Mouse (Mus musculus): ENCODE measurements around the gene Sohlh1.
"Not testable (repeated sequence)": the region's sequence is repeated elsewhere in the genome, so short reads cannot be mapped to it uniquely, and the experiment has no call there.

The Sohlh1 gene

GRCm38 (mm10) chr2:25846516-25846915 lies 532 bp downstream of the Sohlh1 start:
- in situ Hi-C loops (cut with MboI; ENCODE audit: low pct_unique_long_range_greater_than_20kb in 1 of 2, low sequenced_read_pairs in 2 of 2, unreplicated experiment in 1 of 2) = no loop called here

GRCm38 (mm10) chr2:25844097-25844496 lies 3.0 kb downstream of the Sohlh1 start:
- in situ Hi-C loops (cut with MboI; ENCODE audit: low pct_unique_long_range_greater_than_20kb in 1 of 2, low sequenced_read_pairs in 2 of 2, unreplicated experiment in 1 of 2) = no loop called here

GRCm38 (mm10) chr2:25842758-25843157 lies 4.3 kb downstream of the Sohlh1 start:
- in situ Hi-C loops (cut with MboI; ENCODE audit: low pct_unique_long_range_greater_than_20kb in 1 of 2, low sequenced_read_pairs in 2 of 2, unreplicated experiment in 1 of 2) = no loop called here

DNA sequence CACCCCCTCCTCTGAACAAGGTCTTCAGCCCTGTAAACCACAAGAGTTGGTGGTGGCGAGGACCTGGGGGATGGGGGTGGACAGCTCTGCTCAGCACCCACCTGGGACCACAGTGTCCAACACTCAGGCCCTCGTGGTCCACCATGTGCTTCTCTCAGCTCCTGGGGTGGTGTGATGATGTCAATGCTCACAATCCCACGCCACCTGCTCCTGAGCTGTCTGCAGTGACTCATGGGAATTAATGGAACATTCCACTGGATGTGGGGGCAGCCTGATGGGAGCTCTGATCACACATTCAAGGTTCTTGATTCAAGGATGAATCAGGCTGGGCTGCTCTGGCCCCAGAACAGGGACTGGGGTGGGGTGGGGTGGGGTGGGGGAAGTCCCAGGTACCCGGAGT lies 4.9 kb downstream of the Sohlh1 start:
- in situ Hi-C loops (cut with MboI; ENCODE audit: low pct_unique_long_range_greater_than_20kb in 1 of 2, low sequenced_read_pairs in 2 of 2, unreplicated experiment in 1 of 2) = no loop called here

DNA sequence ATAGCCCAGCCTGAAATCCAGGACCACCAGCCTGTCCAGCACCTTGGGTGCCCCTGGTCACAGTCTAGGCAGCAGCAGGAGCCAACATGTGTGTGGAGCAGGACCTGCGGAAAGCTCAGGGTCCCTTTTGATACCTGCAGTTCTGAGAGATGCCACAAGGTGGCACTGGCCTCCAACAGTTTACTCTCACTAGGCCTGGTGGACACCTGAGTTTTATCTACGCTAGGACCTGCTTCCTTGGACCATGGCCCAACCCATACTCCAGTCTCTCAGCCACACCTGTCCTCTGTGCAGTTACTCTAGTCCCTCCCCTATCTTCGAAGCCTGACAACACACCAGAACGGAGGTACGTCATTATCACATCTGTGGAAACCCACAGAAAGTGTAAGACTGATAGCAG lies 10.8 kb downstream of the Sohlh1 start:
- in situ Hi-C loops (cut with MboI; ENCODE audit: low pct_unique_long_range_greater_than_20kb in 1 of 2, low sequenced_read_pairs in 2 of 2, unreplicated experiment in 1 of 2) = no loop called here

DNA sequence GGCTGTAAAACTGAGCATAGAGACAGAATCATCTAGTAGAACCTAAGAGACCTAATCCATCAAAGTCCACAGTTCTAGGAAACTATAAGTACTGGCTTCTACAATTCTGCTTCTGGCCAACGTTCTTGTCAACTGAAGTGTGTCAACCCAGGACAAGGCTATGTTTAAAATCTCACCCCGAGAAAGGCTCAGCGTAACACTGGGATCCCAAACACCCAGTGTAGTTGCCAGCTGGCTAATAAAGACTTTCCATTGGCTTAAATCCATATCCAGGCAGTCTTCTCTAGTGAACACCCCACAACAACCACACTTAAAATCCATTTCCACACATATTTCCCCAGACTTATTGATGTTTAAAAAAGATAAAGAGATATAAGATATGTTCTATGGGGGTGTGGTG lies 16.3 kb downstream of the Sohlh1 start:
- in situ Hi-C loops (cut with MboI; ENCODE audit: low pct_unique_long_range_greater_than_20kb in 1 of 2, low sequenced_read_pairs in 2 of 2, unreplicated experiment in 1 of 2) = no loop called here

DNA sequence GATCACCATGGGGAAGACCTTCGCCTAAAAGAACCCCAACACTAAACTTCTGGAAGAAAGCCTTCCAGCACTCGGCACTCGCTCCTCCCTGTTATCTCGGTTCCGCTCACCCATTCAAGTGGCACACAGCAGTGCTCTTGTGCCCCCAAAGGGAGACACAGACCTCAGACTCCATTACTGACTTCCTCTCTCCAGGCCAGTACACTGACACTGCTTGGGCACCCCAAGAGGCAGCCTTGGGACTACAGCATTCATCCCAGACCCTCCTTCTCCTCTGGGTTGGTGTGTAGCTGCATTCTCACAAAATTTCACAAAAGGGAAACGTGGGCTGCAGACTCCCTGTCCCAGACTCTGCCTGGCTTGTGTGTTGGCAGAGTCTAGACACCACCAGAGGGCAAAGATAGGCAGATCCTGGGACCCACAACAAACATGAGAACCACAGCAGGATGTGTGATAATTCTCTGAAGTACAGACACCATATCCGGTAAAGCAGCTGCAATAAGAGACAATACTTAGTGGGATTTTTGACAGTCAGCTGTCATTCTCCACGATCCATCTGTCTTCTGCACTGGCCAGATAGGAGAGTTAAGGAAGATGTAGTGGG lies 18.6 kb downstream of the Sohlh1 start:
- in situ Hi-C loops (cut with MboI; ENCODE audit: low pct_unique_long_range_greater_than_20kb in 1 of 2, low sequenced_read_pairs in 2 of 2, unreplicated experiment in 1 of 2) = no loop called here

DNA sequence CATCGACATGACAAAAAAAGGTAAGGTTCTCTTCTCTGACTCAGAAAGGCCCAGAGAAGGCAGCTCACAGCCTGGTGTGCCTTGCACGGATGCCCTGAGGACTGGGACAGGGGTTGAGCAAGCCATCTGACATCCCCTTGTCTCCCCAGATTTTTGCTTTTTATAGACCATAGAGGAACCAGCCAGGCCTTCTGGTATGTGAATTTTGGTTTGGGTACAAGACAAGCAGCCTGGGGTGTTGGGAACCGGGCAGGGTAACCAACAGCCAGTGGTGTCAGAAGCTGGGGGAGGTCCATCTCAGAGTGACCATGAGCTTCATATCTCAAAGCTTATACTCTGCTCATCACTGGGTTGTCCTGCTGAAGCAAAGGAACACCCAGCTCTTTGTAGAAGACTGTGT lies 22.3 kb downstream of the Sohlh1 start:
- in situ Hi-C loops (cut with MboI; ENCODE audit: low pct_unique_long_range_greater_than_20kb in 1 of 2, low sequenced_read_pairs in 2 of 2, unreplicated experiment in 1 of 2) = no loop called here

- in situ Hi-C loops (cut with MboI; ENCODE audit: low pct_unique_long_range_greater_than_20kb in 1 of 2, low sequenced_read_pairs in 2 of 2, unreplicated experiment in 1 of 2) = no loop called here
Measured at GRCm38 (mm10) chr2:25822806-25823205, 24.2 kb downstream of the Sohlh1 start, which contains the start of gene Lcn9. Gene Lcn9 (plus strand): TSS chr2:25823153.

DNA sequence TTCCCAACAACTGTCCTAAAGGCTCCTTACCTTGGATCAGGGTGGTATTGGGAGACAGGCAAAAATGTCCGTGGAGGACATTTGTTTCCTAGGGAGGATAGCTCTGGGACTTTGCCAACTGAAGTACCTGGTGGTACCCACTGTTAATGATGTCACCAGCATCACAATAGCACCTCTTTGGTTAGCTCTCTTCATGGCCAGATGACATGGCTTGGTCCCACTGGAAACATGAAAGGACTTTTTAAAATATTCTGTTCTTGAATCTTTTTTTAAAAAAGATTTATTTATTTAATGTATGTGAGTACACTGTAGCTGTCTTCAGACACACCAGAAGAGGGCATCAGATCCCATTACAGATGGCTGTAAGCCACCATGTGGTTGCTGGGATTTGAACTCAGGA lies 31.3 kb downstream of the Sohlh1 start, which contains the start of gene Glt6d1:
TSS of gene Glt6d1 (minus strand) at position 101 of the 400 bp plus-strand sequence.
- in situ Hi-C loops (cut with MboI; ENCODE audit: low pct_unique_long_range_greater_than_20kb in 1 of 2, low sequenced_read_pairs in 2 of 2, unreplicated experiment in 1 of 2) = not testable (repeated sequence)

DNA sequence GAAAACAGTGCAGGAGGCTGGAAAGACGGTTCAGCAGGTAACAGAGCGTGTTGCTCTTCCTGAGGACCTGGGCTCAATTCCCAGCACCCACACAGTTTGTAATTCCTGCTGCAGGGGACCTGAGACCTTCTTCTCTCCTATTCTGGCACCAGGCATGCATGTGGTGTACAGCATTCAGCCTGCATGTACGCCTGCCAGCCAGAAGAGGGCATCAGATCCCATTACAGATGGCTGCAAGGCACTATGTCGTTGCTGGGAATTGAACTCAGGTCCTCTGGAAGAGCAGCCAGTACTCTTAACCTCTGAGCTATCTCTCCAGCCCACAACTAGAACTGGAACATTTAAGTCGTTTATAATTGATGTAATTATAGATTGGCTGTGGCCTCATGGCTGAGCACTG lies 33.7 kb downstream of the Sohlh1 start:
- in situ Hi-C loops (cut with MboI; ENCODE audit: low pct_unique_long_range_greater_than_20kb in 1 of 2, low sequenced_read_pairs in 2 of 2, unreplicated experiment in 1 of 2) = no loop called here

- in situ Hi-C loops (cut with MboI; ENCODE audit: low pct_unique_long_range_greater_than_20kb in 1 of 2, low sequenced_read_pairs in 2 of 2, unreplicated experiment in 1 of 2) = no loop called here
Measured at GRCm38 (mm10) chr2:25811711-25812110, 35.3 kb downstream of the Sohlh1 start.

DNA sequence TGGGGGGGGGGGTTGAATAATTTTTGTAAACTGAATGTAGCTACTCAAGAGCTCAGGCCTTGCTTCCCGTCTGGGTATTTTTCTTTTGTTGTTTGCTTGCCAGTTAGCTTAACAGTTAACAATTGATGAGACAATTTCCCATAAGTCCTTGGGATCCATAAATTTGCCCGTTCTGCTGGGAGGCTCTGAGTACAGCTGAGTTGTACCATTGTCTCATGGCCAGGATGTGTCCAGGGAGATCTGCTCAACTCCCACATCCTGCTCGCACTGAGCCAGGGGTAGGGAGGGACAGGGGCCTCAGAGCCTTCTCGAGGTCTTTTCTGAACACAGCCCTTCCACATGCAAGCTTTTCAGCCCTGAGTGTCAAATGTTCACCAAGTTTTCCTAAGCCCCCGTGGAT lies 49.0 kb downstream of the Sohlh1 start:
- in situ Hi-C loops (cut with MboI; ENCODE audit: low pct_unique_long_range_greater_than_20kb in 1 of 2, low sequenced_read_pairs in 2 of 2, unreplicated experiment in 1 of 2) = no loop called here

DNA sequence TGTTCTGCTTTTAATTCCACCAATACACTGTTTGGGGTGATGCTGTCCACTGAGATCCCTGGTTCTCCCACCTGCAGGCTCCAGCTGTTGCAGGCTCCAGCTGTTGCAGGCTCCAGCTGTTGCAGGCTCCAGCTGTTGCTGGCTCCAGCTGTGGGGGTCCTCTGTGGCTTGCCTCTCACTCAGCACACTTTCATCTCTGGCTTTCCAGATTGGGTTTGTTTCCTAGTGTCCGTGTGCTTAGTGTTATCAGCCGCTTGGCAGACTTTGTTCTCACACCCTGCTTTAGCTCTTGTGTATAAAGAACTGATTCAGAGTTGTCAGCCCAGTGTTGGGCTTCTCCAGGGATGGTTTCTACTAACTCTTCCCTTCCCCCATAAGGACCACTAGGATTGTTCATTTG lies 49.4 kb downstream of the Sohlh1 start:
- in situ Hi-C loops (cut with MboI; ENCODE audit: low pct_unique_long_range_greater_than_20kb in 1 of 2, low sequenced_read_pairs in 2 of 2, unreplicated experiment in 1 of 2) = no loop called here

Measured in mouse embryonic stem cell (cell line).